Mouse (Mus musculus): ENCODE results near the gene Fam162a. TPM values are rescaled to one million over a fixed set of nuclear protein-coding genes. Genes with fewer than 3 reads are reported as not detected.
"Not testable (repeated sequence)": the region's sequence is repeated elsewhere in the genome, so short reads cannot be mapped to it uniquely, and the experiment has no call there.

Fam162a gene
- polyA plus RNA-seq, 1 experiment from 2014 or later = 137 TPM

GRCm38 (mm10) chr16:36047538-36047937 is 23.9 kb downstream of the Fam162a start:
- ATAC-seq = no peak
- Histone ChIP-seq H3K4me2 (ENCODE audit: low read length) (no peak overlapping the region), H3K27ac (ENCODE audit: low read length) (no peak overlapping the region), H3K36me3 (ENCODE audit: control insufficient read depth, insufficient read depth, low read length) (peaks cover 19% of the 10 kb centered on the region), H3K27me3 (ENCODE audit: control insufficient read depth, insufficient read depth, low read depth, low read length) (no peaks in the 10 kb centered on the region), H3K4me1 (ENCODE audit: control insufficient read depth, insufficient read depth, low read length) (peaks cover 4% of the 10 kb centered on the region), H3K9ac (ENCODE audit: low read depth, low read length) (no peak overlapping the region), H3K4me3 (ENCODE audit: low read depth, low read length) (no peak overlapping the region), H3K9me3 (replicated peaks; ENCODE audit: control insufficient read depth, low read length, poor library complexity, severe bottlenecking) (no peaks in the 10 kb centered on the region)
- 94% methylated on average over 4 of the region's 4 CpGs for WGBS

DNA sequence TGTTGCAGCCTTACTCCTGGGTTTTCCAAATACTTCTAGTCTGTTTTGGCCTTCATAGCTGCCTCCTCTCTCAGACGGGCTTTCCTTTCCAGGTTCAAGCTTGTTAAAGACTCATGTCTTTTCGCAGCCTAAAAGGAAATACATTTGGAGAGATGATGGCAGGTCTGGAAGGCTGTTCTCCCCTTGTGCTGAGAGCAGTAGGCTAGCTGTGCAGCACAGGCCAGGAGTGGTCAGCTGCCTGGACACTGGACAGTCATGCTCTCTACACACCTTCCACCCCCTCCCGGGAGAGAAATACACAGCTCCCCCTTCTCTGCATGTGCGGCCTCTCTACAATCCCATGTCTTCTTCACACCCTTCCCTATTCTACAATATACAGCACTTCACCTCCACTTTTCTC is 27.4 kb downstream of the Fam162a start:
- Histone ChIP-seq H3K36me3 (ENCODE audit: control insufficient read depth, insufficient read depth, low read length) (peaks cover 14% of the 10 kb centered on the region), H3K27ac (ENCODE audit: low read length) (no peak overlapping the region), H3K9me3 (replicated peaks; ENCODE audit: control insufficient read depth, low read length, poor library complexity, severe bottlenecking) (no peaks in the 10 kb centered on the region), H3K27me3 (ENCODE audit: control insufficient read depth, insufficient read depth, low read depth, low read length) (no peaks in the 10 kb centered on the region), H3K4me2 (ENCODE audit: low read length) (no peak overlapping the region), H3K9ac (ENCODE audit: low read depth, low read length) (no peak overlapping the region), H3K4me1 (ENCODE audit: control insufficient read depth, insufficient read depth, low read length) (peaks cover 18% of the 10 kb centered on the region), H3K4me3 (ENCODE audit: low read depth, low read length) (no peak overlapping the region)
- WGBS = 91% methylated on average over 4 of the region's 4 CpGs
- no peak for ATAC-seq

- WGBS = 91% methylated on average over 10 of the region's 10 CpGs
- peaks cover 18% of the 10 kb centered on the region for H3K4me1 ChIP-seq (ENCODE audit: control insufficient read depth, insufficient read depth, low read length)
- H3K36me3 ChIP-seq (ENCODE audit: control insufficient read depth, insufficient read depth, low read length) = peaks cover 6% of the 10 kb centered on the region
- no peak overlapping the region for H3K4me2 ChIP-seq (ENCODE audit: low read length)
- no peak overlapping the region for H3K4me3 ChIP-seq (ENCODE audit: low read depth, low read length)
- no peak overlapping the region for H3K9ac ChIP-seq (ENCODE audit: low read depth, low read length)
- no peaks in the 10 kb centered on the region for H3K9me3 ChIP-seq (replicated peaks; ENCODE audit: control insufficient read depth, low read length, poor library complexity, severe bottlenecking)
- H3K27me3 ChIP-seq (ENCODE audit: control insufficient read depth, insufficient read depth, low read depth, low read length) = no peaks in the 10 kb centered on the region
- H3K27ac ChIP-seq (ENCODE audit: low read length) = no peak overlapping the region
- no peak for ATAC-seq
Observed at GRCm38 (mm10) chr16:36043073-36043472, 28.3 kb downstream of the Fam162a start.

DNA sequence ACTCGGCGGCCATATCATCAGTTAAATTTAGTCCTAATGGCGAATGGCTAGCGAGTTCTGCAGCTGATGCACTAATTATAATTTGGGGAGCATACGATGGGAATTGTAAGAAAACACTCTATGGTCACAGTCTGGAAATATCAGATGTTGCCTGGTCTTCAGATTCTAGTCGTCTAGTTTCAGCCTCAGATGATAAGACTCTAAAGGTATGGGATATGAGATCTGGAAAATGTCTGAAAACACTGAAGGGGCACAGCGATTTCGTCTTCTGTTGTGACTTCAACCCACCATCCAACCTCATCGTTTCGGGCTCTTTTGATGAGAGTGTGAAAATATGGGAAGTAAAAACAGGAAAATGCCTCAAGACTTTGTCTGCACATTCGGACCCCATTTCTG is 29.8 kb downstream of the Fam162a start:
- peaks cover 18% of the 10 kb centered on the region for H3K4me1 ChIP-seq (ENCODE audit: control insufficient read depth, insufficient read depth, low read length)
- no peaks in the 10 kb centered on the region for H3K9me3 ChIP-seq (replicated peaks; ENCODE audit: control insufficient read depth, low read length, poor library complexity, severe bottlenecking)
- ATAC-seq = no peak
- peak overlapping the region; percentile 71 for H3K4me3 ChIP-seq (ENCODE audit: low read depth, low read length)
- peaks cover 6% of the 10 kb centered on the region for H3K36me3 ChIP-seq (ENCODE audit: control insufficient read depth, insufficient read depth, low read length)
- peak overlapping the region; percentile 74 for H3K27ac ChIP-seq (ENCODE audit: low read length)
- H3K27me3 ChIP-seq (ENCODE audit: control insufficient read depth, insufficient read depth, low read depth, low read length) = no peaks in the 10 kb centered on the region
- H3K4me2 ChIP-seq (ENCODE audit: low read length) = peak overlapping the region; percentile 55
- WGBS = 37% methylated on average over 11 of the region's 11 CpGs
- H3K9ac ChIP-seq (ENCODE audit: low read depth, low read length) = peak overlapping the region; percentile 62

DNA sequence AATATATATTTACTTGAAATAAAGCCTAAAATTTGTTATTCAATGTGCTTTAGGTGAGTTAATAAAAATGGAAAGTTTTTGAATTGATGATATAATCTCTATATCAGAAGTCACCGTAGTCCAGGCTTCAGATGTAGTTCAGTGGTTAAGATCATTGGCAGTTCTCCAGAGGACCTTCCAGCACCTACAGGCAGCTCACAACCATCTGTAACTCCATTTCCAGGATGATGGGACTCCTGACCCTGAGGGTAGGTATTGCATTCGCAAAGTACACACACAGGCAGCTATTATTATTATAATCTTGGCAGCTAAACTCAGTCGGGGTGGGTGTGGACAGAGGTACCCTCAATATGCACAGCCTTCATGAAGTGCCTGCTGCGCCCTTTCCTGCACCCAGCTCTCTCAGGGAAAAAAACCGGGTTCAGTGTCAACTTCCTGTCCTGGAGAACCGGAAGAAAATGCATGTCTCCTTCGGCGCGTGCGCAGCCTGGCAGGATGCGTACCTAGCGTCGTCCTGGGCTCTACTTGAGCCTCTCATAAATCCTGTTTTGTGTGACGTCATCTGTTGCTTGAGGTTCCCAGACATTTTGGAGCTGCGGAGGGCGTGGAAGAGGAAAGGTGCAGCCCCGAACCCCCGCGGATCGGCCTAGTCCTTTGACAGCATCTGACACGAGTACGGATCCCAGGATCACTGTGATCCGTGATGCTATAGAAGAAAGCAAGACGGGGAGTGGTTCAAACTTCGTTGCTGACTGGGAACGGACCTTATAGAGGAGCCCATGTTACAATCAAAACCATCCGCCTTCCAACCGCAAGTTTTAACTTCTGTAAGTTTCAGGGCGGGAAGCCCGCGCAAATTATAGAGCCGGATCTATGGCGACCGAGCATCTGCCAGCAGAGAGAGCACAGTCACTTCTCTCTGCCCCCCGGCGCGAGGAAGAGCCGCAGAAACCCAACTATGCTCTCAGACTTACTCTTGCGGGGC is 30.5 kb downstream of the Fam162a start, which contains the start of gene Wdr5b:
Wdr5b (plus strand) TSS at position 551 of the 985 bp plus-strand sequence.
- Histone ChIP-seq H3K9ac (ENCODE audit: low read depth, low read length) (peak within 1 kb of the TSS; percentile 62), H3K27me3 (ENCODE audit: control insufficient read depth, insufficient read depth, low read depth, low read length) (no peaks in the 10 kb centered on the region), H3K4me1 (ENCODE audit: control insufficient read depth, insufficient read depth, low read length) (peaks cover 18% of the 10 kb centered on the region), H3K4me3 (ENCODE audit: low read depth, low read length) (peak within 1 kb of the TSS; percentile 71), H3K27ac (ENCODE audit: low read length) (peak within 1 kb of the TSS; percentile 74), H3K9me3 (replicated peaks; ENCODE audit: control insufficient read depth, low read length, poor library complexity, severe bottlenecking) (no peaks in the 10 kb centered on the region), H3K4me2 (ENCODE audit: low read length) (peak within 1 kb of the TSS; percentile 55), H3K36me3 (ENCODE audit: control insufficient read depth, insufficient read depth, low read length) (peaks cover 3% of the 10 kb centered on the region)
- ATAC-seq = peak; percentile 99
- WGBS = 2% methylated on average over 39 of the region's 39 CpGs

GRCm38 (mm10) chr16:36028120-36028519 is 43.3 kb downstream of the Fam162a start:
- H3K4me3 ChIP-seq (ENCODE audit: low read depth, low read length); H3K27ac ChIP-seq (ENCODE audit: low read length); H3K4me1 ChIP-seq (ENCODE audit: control insufficient read depth, insufficient read depth, low read length); H3K9me3 ChIP-seq (replicated peaks; ENCODE audit: control insufficient read depth, low read length, poor library complexity, severe bottlenecking); H3K9ac ChIP-seq (ENCODE audit: low read depth, low read length); H3K27me3 ChIP-seq (ENCODE audit: control insufficient read depth, insufficient read depth, low read depth, low read length); ATAC-seq; H3K4me2 ChIP-seq (ENCODE audit: low read length): not testable (repeated sequence)
- 71% methylated on average over 1 of the region's 2 CpGs for WGBS
- peaks cover 14% of the 10 kb centered on the region for H3K36me3 ChIP-seq (ENCODE audit: control insufficient read depth, insufficient read depth, low read length)

- WGBS = 96% methylated on average over 1 of the region's 1 CpGs
Observed at GRCm38 (mm10) chr16:36016335-36016734, 55.1 kb downstream of the Fam162a start.

DNA sequence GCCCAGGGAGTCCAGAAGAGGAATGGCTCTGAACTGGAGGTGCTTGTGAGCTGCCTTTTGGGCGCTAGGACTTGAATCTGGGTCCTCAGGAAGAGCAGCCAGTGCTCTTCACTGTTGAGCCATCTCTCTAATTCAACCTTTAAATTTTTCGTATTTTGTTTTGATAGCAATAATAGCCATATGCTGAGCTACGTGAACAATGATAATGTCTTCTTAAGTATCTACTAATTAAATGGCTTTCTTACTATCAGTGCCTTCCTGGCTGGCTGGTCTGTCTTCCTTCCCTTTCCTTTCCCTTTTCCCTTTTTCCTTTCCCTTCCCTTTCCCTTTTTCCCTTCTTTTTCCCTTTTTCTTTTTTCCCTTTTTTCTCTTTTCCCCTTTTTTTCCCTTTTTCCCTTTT is 63.0 kb downstream of the Fam162a start:
- 95% methylated on average over 3 of the region's 3 CpGs for WGBS
- no peak overlapping the region for H3K4me2 ChIP-seq (ENCODE audit: low read length)
- no peaks in the 10 kb centered on the region for H3K27me3 ChIP-seq (ENCODE audit: control insufficient read depth, insufficient read depth, low read depth, low read length)
- H3K9me3 ChIP-seq (replicated peaks; ENCODE audit: control insufficient read depth, low read length, poor library complexity, severe bottlenecking) = no peaks in the 10 kb centered on the region
- H3K9ac ChIP-seq (ENCODE audit: low read depth, low read length) = no peak overlapping the region
- no peaks in the 10 kb centered on the region for H3K4me1 ChIP-seq (ENCODE audit: control insufficient read depth, insufficient read depth, low read length)
- peaks cover 7% of the 10 kb centered on the region for H3K36me3 ChIP-seq (ENCODE audit: control insufficient read depth, insufficient read depth, low read length)
- no peak overlapping the region for H3K27ac ChIP-seq (ENCODE audit: low read length)
- no peak overlapping the region for H3K4me3 ChIP-seq (ENCODE audit: low read depth, low read length)
- no peak for ATAC-seq

More at GRCm38 (mm10) chr16:36016335-36016734, 55.1 kb downstream of the Fam162a start:
- no peak for ATAC-seq
- Histone ChIP-seq H3K4me2 (ENCODE audit: low read length) (no peak overlapping the region), H3K9ac (ENCODE audit: low read depth, low read length) (no peak overlapping the region), H3K27me3 (ENCODE audit: control insufficient read depth, insufficient read depth, low read depth, low read length) (no peaks in the 10 kb centered on the region), H3K9me3 (replicated peaks; ENCODE audit: control insufficient read depth, low read length, poor library complexity, severe bottlenecking) (no peaks in the 10 kb centered on the region), H3K36me3 (ENCODE audit: control insufficient read depth, insufficient read depth, low read length) (peaks cover 16% of the 10 kb centered on the region; the same call in 1 of the 2 replicates), H3K4me3 (ENCODE audit: low read depth, low read length) (no peak overlapping the region), H3K27ac (ENCODE audit: low read length) (no peak overlapping the region), H3K4me1 (ENCODE audit: control insufficient read depth, insufficient read depth, low read length) (no peaks in the 10 kb centered on the region)

DNA sequence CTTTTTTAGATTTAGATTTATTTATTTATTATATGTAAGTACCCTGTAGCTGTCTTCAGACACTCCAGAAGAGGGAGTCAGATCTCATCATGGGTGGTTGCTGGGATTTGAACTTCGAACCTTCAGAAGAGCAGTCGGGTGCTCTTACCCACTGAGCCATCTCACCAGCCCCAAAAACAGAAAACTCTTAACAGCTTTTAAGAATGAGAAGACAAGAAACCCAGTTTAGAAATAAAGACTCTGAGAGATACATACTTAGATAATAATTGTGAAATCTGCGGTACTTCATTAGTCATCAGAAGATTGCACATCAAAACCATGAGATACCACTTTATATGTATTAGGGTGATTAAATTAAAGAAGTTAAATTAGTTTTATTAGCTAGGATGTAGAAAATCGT is 72.5 kb downstream of the Fam162a start:
- not testable (repeated sequence) for H3K4me3 ChIP-seq (ENCODE audit: low read depth, low read length); ATAC-seq; H3K27me3 ChIP-seq (ENCODE audit: control insufficient read depth, insufficient read depth, low read depth, low read length); H3K36me3 ChIP-seq (ENCODE audit: control insufficient read depth, insufficient read depth, low read length); H3K9ac ChIP-seq (ENCODE audit: low read depth, low read length); H3K4me1 ChIP-seq (ENCODE audit: control insufficient read depth, insufficient read depth, low read length); H3K9me3 ChIP-seq (replicated peaks; ENCODE audit: control insufficient read depth, low read length, poor library complexity, severe bottlenecking); H3K27ac ChIP-seq (ENCODE audit: low read length); H3K4me2 ChIP-seq (ENCODE audit: low read length)
- WGBS = 94% methylated on average over 4 of the region's 4 CpGs

All from midbrain, embryonic 16.5 days (tissue).